Mouse (Mus musculus): ENCODE results near the gene Mllt3. TPM values are rescaled to one million over a fixed set of nuclear protein-coding genes. Genes with fewer than 3 reads are reported as not detected.

Mllt3 gene
- polyA plus RNA-seq, 1 experiment from 2014 or later = 34.8 TPM

GRCm38 (mm10) chr4:87801332-87801731 is 231.8 kb downstream of the Mllt3 start:
- no peak overlapping the region for H3K4me2 ChIP-seq (ENCODE audit: low read depth, low read length)
- no peak overlapping the region for H3K27ac ChIP-seq (ENCODE audit: low read depth)
- DNase-seq (no peak), ATAC-seq (no peak)
- H3K9ac ChIP-seq (replicated peaks) = no peak overlapping the region
- no peaks in the 10 kb centered on the region for H3K27me3 ChIP-seq (ENCODE audit: insufficient read depth, low read length)
- peaks cover 15% of the 10 kb centered on the region for H3K4me1 ChIP-seq (ENCODE audit: insufficient read depth)
- no peaks in the 10 kb centered on the region for H3K36me3 ChIP-seq (replicated peaks; ENCODE audit: insufficient read depth, low read length)
- no peaks in the 10 kb centered on the region for H3K9me3 ChIP-seq (ENCODE audit: low read length)
- WGBS (ENCODE audit: insufficient replicate concordance) = 75% methylated on average over 3 of the region's 3 CpGs
- no peak overlapping the region for H3K4me3 ChIP-seq (ENCODE audit: low read depth, low read length)
- TF ChIP-seq CTCF (IDR thresholded peaks at IDR 0.05; ENCODE audit: low read depth) = no peak
- TF ChIP-seq EP300 (IDR thresholded peaks at IDR 0.05; ENCODE audit: low read depth) = no peak

- H3K4me1 ChIP-seq (ENCODE audit: insufficient read depth) = peaks cover 15% of the 10 kb centered on the region
Observed at GRCm38 (mm10) chr4:87800276-87800675, 232.9 kb downstream of the Mllt3 start.

GRCm38 (mm10) chr4:87799418-87799817 is 233.7 kb downstream of the Mllt3 start:
- no peak overlapping the region for H3K9ac ChIP-seq (replicated peaks)
- 51% methylated on average over 2 of the region's 2 CpGs for WGBS (ENCODE audit: insufficient replicate concordance)
- H3K4me2 ChIP-seq (ENCODE audit: low read depth, low read length) = no peak overlapping the region
- H3K27ac ChIP-seq (ENCODE audit: low read depth) = peak overlapping the region; percentile 37; the same call in 1 of the 2 replicates
- ATAC-seq = no peak
- no peaks in the 10 kb centered on the region for H3K36me3 ChIP-seq (replicated peaks; ENCODE audit: insufficient read depth, low read length)
- H3K27me3 ChIP-seq (ENCODE audit: insufficient read depth, low read length) = no peaks in the 10 kb centered on the region
- H3K4me1 ChIP-seq (ENCODE audit: insufficient read depth) = peaks cover 15% of the 10 kb centered on the region
- TF ChIP-seq CTCF (IDR thresholded peaks at IDR 0.05; ENCODE audit: low read depth) (no peak), EP300 (IDR thresholded peaks at IDR 0.05; ENCODE audit: low read depth) (no peak)
- no peak for DNase-seq
- no peak overlapping the region for H3K4me3 ChIP-seq (ENCODE audit: low read depth, low read length)
- H3K9me3 ChIP-seq (ENCODE audit: low read length) = no peaks in the 10 kb centered on the region

More at GRCm38 (mm10) chr4:87800276-87800675, 232.9 kb downstream of the Mllt3 start:
- TF ChIP-seq CTCF (IDR thresholded peaks at IDR 0.05; ENCODE audit: low read depth) (no peak), EP300 (IDR thresholded peaks at IDR 0.05; ENCODE audit: low read depth) (no peak)
- Histone ChIP-seq H3K4me3 (ENCODE audit: low read depth, low read length) (no peak overlapping the region), H3K9me3 (ENCODE audit: low read length) (no peaks in the 10 kb centered on the region), H3K27ac (ENCODE audit: low read depth) (no peak overlapping the region), H3K4me2 (ENCODE audit: low read depth, low read length) (peak overlapping the region; percentile 15; the same call in 1 of the 2 replicates), H3K27me3 (ENCODE audit: insufficient read depth, low read length) (no peaks in the 10 kb centered on the region), H3K36me3 (replicated peaks; ENCODE audit: insufficient read depth, low read length) (no peaks in the 10 kb centered on the region), H3K9ac (replicated peaks) (no peak overlapping the region)
- WGBS (ENCODE audit: insufficient replicate concordance) = 81% methylated on average over 1 of the region's 1 CpGs
- ATAC-seq (peak; percentile 59), DNase-seq (no peak)

DNA sequence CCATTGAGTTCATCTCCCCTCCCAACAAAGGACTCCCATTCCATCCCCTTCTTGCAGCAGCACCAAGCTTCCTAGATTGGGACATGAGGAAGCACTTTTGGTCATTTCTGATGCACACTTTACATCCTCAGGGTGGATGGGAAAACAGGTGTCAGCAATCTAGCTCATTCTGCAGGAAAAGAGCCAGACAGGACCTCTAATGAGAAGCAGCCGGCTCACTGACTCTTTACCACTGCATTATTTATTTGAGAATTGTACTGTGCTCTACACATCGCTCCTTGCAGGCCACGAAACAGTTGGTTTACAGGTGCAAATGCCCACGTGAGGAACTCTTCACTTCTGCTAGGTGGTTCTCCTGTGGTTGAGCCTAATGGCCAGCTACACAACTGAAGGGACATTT is 237.9 kb downstream of the Mllt3 start:
- H3K4me3 ChIP-seq (ENCODE audit: low read depth, low read length) = no peak overlapping the region
- 86% methylated on average over 4 of the region's 4 CpGs for WGBS (ENCODE audit: insufficient replicate concordance)
- H3K27me3 ChIP-seq (ENCODE audit: insufficient read depth, low read length) = no peaks in the 10 kb centered on the region
- ATAC-seq (no peak), DNase-seq (no peak)
- no peak overlapping the region for H3K4me2 ChIP-seq (ENCODE audit: low read depth, low read length)
- H3K9ac ChIP-seq (replicated peaks) = no peak overlapping the region
- H3K4me1 ChIP-seq (ENCODE audit: insufficient read depth) = peaks cover 10% of the 10 kb centered on the region
- TF ChIP-seq CTCF (IDR thresholded peaks at IDR 0.05; ENCODE audit: low read depth) = no peak
- no peak overlapping the region for H3K27ac ChIP-seq (ENCODE audit: low read depth)
- H3K9me3 ChIP-seq (ENCODE audit: low read length) = no peaks in the 10 kb centered on the region
- H3K36me3 ChIP-seq (replicated peaks; ENCODE audit: insufficient read depth, low read length) = peaks cover 17% of the 10 kb centered on the region

- 84% methylated on average over 3 of the region's 3 CpGs for WGBS (ENCODE audit: insufficient replicate concordance)
- Histone ChIP-seq H3K9me3 (ENCODE audit: low read length) (no peaks in the 10 kb centered on the region), H3K4me2 (ENCODE audit: low read depth, low read length) (no peak overlapping the region), H3K27me3 (ENCODE audit: insufficient read depth, low read length) (no peaks in the 10 kb centered on the region), H3K36me3 (replicated peaks; ENCODE audit: insufficient read depth, low read length) (peaks cover 23% of the 10 kb centered on the region), H3K4me1 (ENCODE audit: insufficient read depth) (peaks cover 1% of the 10 kb centered on the region; the same call in 1 of the 2 replicates), H3K4me3 (ENCODE audit: low read depth, low read length) (no peak overlapping the region), H3K27ac (ENCODE audit: low read depth) (no peak overlapping the region), H3K9ac (replicated peaks) (no peak overlapping the region)
- DNase-seq (no peak), ATAC-seq (no peak)
- no peak for TF ChIP-seq CTCF (IDR thresholded peaks at IDR 0.05; ENCODE audit: low read depth)
Observed at GRCm38 (mm10) chr4:87794216-87794615, 238.9 kb downstream of the Mllt3 start.

DNA sequence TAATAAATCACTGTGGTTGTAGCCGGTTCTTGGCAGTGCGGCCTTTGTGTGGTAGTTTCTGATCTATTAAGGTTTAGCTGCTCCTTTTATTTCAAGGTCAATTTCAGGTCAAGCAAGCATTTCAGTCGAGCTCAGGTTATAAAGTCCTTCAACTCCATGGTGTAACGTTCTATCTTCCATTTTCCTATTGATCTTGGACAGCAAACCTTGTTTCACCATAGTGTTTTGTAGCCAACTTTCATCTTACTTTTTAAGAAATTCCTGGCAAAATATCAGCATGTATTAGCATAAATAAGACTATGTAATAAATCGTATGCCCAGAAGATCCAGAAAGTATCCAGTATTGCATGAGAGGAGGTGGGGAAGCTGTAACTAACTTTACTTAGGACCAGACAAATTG is 240.7 kb downstream of the Mllt3 start:
- Histone ChIP-seq H3K4me3 (ENCODE audit: low read depth, low read length) (no peak overlapping the region), H3K36me3 (replicated peaks; ENCODE audit: insufficient read depth, low read length) (peaks cover 32% of the 10 kb centered on the region), H3K9ac (replicated peaks) (no peak overlapping the region), H3K9me3 (ENCODE audit: low read length) (no peaks in the 10 kb centered on the region), H3K27ac (ENCODE audit: low read depth) (no peak overlapping the region), H3K4me2 (ENCODE audit: low read depth, low read length) (no peak overlapping the region), H3K4me1 (ENCODE audit: insufficient read depth) (no peaks in the 10 kb centered on the region), H3K27me3 (ENCODE audit: insufficient read depth, low read length) (no peaks in the 10 kb centered on the region)
- ATAC-seq (no peak), DNase-seq (no peak)
- 78% methylated on average over 5 of the region's 5 CpGs for WGBS (ENCODE audit: insufficient replicate concordance)
- TF ChIP-seq CTCF (IDR thresholded peaks at IDR 0.05; ENCODE audit: low read depth) (no peak), EP300 (IDR thresholded peaks at IDR 0.05; ENCODE audit: low read depth) (no peak)

- H3K4me2 ChIP-seq (ENCODE audit: low read depth, low read length) = no peak overlapping the region
- H3K4me1 ChIP-seq (ENCODE audit: insufficient read depth) = no peaks in the 10 kb centered on the region
- H3K27me3 ChIP-seq (ENCODE audit: insufficient read depth, low read length) = no peaks in the 10 kb centered on the region
- H3K4me3 ChIP-seq (ENCODE audit: low read depth, low read length) = no peak overlapping the region
- TF ChIP-seq EP300 (IDR thresholded peaks at IDR 0.05; ENCODE audit: low read depth) (no peak), CTCF (IDR thresholded peaks at IDR 0.05; ENCODE audit: low read depth) (no peak)
- H3K9me3 ChIP-seq (ENCODE audit: low read length) = no peaks in the 10 kb centered on the region
- H3K9ac ChIP-seq (replicated peaks) = no peak overlapping the region
- H3K36me3 ChIP-seq (replicated peaks; ENCODE audit: insufficient read depth, low read length) = peaks cover 34% of the 10 kb centered on the region
- WGBS (ENCODE audit: insufficient replicate concordance) = 87% methylated on average over 7 of the region's 7 CpGs
- DNase-seq = no peak
- no peak for ATAC-seq
- H3K27ac ChIP-seq (ENCODE audit: low read depth) = no peak overlapping the region
Observed at GRCm38 (mm10) chr4:87789446-87789845, 243.7 kb downstream of the Mllt3 start.
